Mouse (Mus musculus) limb, embryonic 14.5 days (tissue): ENCODE measurements at regions not wholly inside any gene's neighbourhood (a gene's known extent, or its start where the extent isn't known, plus 50 kb on each side); places are given as distances from the start of the nearest gene placed in this dataset.
A peak's percentile ranks its signal among the peaks of the same experiment; 100 is the strongest.

Experiments used
- ATAC-seq: fragments of 200-750 bp; cut with Nextera tagmentation; 2 replicates; pipeline ENCODE4 v1.8.0; 2017; ENCODE audit warnings: low read depth, moderate number of reproducible peaks, moderate TSS enrichment; ENCODE audit not compliant: low FRiP score
- DNase-seq: peaks from one replicate; pipeline ENCODE4 v3.0.0-alpha.2; 2015; ENCODE audit warnings: low spot score
- H3K27ac ChIP-seq: fragments of 300-500 bp; sonication (generic); replicated peaks from 2 replicates; pipeline ENCODE4 v1.5.1; 2014; ENCODE audit warnings: low read depth, mild to moderate bottlenecking, low read length, moderate library complexity, mixed read lengths
- H3K27me3 ChIP-seq: fragments of 300-500 bp; sonication (generic); 2 replicates; pipeline ENCODE4 v1.6.1; 2014; ENCODE audit warnings: low read length, mixed read lengths; ENCODE audit not compliant: control insufficient read depth, insufficient read depth
- H3K36me3 ChIP-seq: fragments of 300-500 bp; sonication (generic); 2 replicates; pipeline ENCODE4 v1.6.1; 2014; ENCODE audit warnings: mild to moderate bottlenecking, low read length, moderate library complexity, mixed read lengths; ENCODE audit not compliant: control insufficient read depth, insufficient read depth
- H3K4me1 ChIP-seq: fragments of 300-500 bp; sonication (generic); 2 replicates; pipeline ENCODE4 v1.6.1; 2014; ENCODE audit warnings: antibody characterized with exemption, low read length, mixed read lengths; ENCODE audit not compliant: control insufficient read depth, insufficient read depth
- H3K4me2 ChIP-seq: fragments of 300-500 bp; sonication (generic); replicated peaks from 2 replicates; pipeline ENCODE4 v1.6.1; 2014; ENCODE audit warnings: low read depth, mild to moderate bottlenecking, low read length, moderate library complexity; ENCODE audit not compliant: severe bottlenecking
- H3K4me3 ChIP-seq: fragments of 300-500 bp; sonication (generic); replicated peaks from 2 replicates; pipeline ENCODE4 v1.5.1; 2014; ENCODE audit warnings: low read length
- H3K9ac ChIP-seq: fragments of 300-500 bp; sonication (generic); 2 replicates; pipeline ENCODE4 v1.6.1; 2014; ENCODE audit warnings: mild to moderate bottlenecking, low read depth, low read length, moderate library complexity; ENCODE audit not compliant: severe bottlenecking
- H3K9me3 ChIP-seq: fragments of 300-500 bp; sonication (generic); 2 replicates; pipeline ENCODE4 v1.6.1; 2016; ENCODE audit warnings: low read length; ENCODE audit not compliant: control insufficient read depth
- POLR2A ChIP-seq: fragments of 200-500 bp; IDR thresholded peaks from 2 replicates; pipeline ENCODE4 v1.8.0; 2012; ENCODE audit warnings: inconsistent platforms, mild to moderate bottlenecking, moderate library complexity, borderline replicate concordance; ENCODE audit not compliant: insufficient read depth, insufficient read length; ENCODE audit errors: extremely low read depth
- WGBS: fragments of 180-500 bp; shearing (Covaris S2); extraction: QIAGEN DNeasy Blood & Tissue Kit; methylation state at CpG from one replicate; pipeline ENCODE4 v1.1.7; 2014; 5-methylcytosine and 5-hydroxymethylcytosine counted together

DNA sequence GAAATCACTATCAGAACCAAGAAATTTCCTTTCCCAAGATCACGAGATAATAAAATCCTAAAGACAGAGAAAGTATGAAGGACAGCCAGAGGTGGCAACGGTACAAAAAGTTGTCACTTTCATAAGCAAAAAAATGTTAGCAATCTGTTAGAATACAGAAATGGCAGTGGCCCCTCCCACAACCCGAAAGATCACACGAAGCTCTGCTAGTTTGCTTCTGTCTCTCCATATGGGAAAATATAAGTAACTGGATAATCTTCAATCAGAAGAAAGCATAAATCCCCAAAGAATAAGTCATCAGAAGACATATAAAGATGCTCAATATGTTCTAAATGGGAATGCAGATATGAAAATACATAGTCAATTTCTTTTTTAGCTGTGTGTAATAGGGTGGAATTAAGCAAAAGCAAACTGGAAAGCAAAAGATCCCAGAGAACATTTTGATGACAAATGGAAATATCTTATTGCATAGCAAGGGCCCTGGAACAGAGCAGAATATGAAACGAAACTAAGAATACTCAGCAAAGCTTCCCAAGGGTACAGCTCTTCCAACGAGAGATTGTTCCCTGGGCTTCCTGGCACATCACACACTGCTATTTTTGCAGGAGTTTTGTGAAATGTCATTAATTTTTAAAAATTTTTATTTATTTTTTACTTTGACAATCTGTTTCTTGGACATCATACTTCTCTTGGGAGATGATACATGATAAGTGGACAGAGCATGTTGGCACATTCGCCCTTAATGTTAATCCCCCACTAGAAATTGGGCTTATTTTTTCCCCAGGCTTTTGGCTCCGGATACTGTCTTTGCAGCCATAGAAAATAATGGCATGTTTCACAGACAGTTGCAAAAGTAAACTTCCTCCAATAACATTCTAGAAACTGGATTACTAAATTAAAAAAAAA lies 69.1 kb upstream of the Bmt2 start:
- no peak overlapping the region for H3K4me3 ChIP-seq
- no peak overlapping the region for H3K9ac ChIP-seq
- H3K4me1 ChIP-seq = no peaks in the 10 kb centered on the region
- no peak for TF ChIP-seq POLR2A
- H3K9me3 ChIP-seq = no peaks in the 10 kb centered on the region
- no peak overlapping the region for H3K27ac ChIP-seq
- no peak overlapping the region for H3K4me2 ChIP-seq
- no peak for ATAC-seq
- DNase-seq = peak; percentile 39
- 78% methylated on average over 8 of the region's 8 CpGs for WGBS
- no peaks in the 10 kb centered on the region for H3K27me3 ChIP-seq
- H3K36me3 ChIP-seq = no peaks in the 10 kb centered on the region
